Mouse (Mus musculus): ENCODE results near the gene Mettl7a3. TPM values are rescaled to one million over a fixed set of nuclear protein-coding genes. Genes with fewer than 3 reads are reported as not detected.
"Not testable (repeated sequence)": the region's sequence is repeated elsewhere in the genome, so short reads cannot be mapped to it uniquely, and the experiment has no call there.

Mettl7a3 gene
- polyA plus RNA-seq, 1 experiment, result 0.11 TPM

DNA sequence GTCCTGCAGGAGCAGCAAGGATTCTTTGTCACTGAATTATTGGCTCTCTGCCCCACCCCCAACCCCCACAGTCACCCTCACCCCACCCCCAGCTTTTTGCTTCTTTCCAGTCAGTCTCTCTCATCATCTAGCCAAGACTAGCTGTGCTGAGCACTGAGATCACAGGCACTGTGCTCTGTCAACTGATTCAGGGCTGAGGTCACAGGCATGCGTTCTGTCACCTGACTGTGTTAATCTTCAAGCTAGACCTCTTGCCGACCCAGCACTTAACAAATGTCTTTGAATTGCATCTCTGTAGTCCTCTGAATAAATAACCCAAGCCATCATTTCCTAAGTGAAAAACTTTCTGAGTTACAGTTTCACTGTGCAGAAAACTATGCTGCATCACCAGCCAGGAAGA lies 14.8 kb downstream of the Mettl7a3 start:
- WGBS, result 30% methylated on average over 2 of the region's 2 CpGs
- Histone ChIP-seq H3K36me3 (ENCODE audit: control insufficient read depth, insufficient read depth, low read length) (no peaks in the 10 kb centered on the region), H3K27me3 (replicated peaks; ENCODE audit: control insufficient read depth, insufficient read depth, low read length) (no peaks in the 10 kb centered on the region), H3K4me1 (ENCODE audit: control insufficient read depth, insufficient read depth, low read length) (peaks cover 21% of the 10 kb centered on the region), H3K4me3 (ENCODE audit: insufficient read depth, low read depth, low read length) (no peak overlapping the region), H3K27ac (ENCODE audit: insufficient read depth, low read depth, low read length) (peak overlapping the region; percentile 81)
- peak; percentile 94 for DNase-seq
- TF ChIP-seq CTCF (conservative IDR thresholded peaks at IDR 0.05; ENCODE audit: insufficient read depth, insufficient read length, low read depth, low read length) (no peak), POLR2A (IDR thresholded peaks at IDR 0.05; ENCODE audit: low read depth, low read length) (no peak)

DNA sequence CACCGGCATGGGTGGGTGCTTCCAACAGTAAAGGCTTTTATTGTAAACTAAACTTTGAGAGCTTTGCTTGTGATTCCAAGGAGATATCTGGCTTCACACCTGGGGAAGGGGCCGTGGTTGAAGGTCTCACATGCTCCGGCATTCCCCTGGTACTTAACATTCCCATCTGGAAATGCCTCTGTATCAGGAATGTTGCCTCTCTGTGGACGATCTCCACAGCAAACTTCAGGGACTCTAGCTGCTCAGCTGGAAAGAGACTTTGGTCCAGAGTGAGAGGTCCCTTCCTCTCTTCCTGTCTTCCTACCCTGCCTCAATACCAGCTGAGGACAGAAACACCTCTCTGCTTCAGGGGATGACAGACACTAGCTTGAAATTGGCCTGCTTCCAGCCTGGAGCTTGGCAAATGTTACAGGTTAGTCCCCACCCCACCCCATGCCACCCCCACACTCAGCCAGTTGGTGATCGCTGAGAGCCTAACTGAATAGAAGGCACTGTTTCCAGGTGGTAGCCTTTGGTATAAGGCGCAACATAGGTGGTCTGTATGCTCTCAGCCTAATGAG lies 16.9 kb downstream of the Mettl7a3 start:
- Histone ChIP-seq H3K27ac (ENCODE audit: insufficient read depth, low read depth, low read length) (peak overlapping the region; percentile 21), H3K36me3 (ENCODE audit: control insufficient read depth, insufficient read depth, low read length) (no peaks in the 10 kb centered on the region), H3K4me3 (ENCODE audit: insufficient read depth, low read depth, low read length) (no peak overlapping the region), H3K4me1 (ENCODE audit: control insufficient read depth, insufficient read depth, low read length) (peaks cover 14% of the 10 kb centered on the region), H3K27me3 (replicated peaks; ENCODE audit: control insufficient read depth, insufficient read depth, low read length) (no peaks in the 10 kb centered on the region)
- peak; percentile 37 for DNase-seq
- WGBS, result 50% methylated on average over 6 of the region's 6 CpGs
- TF ChIP-seq POLR2A (IDR thresholded peaks at IDR 0.05; ENCODE audit: low read depth, low read length), result no peak
- TF ChIP-seq CTCF (conservative IDR thresholded peaks at IDR 0.05; ENCODE audit: insufficient read depth, insufficient read length, low read depth, low read length), result no peak

DNA sequence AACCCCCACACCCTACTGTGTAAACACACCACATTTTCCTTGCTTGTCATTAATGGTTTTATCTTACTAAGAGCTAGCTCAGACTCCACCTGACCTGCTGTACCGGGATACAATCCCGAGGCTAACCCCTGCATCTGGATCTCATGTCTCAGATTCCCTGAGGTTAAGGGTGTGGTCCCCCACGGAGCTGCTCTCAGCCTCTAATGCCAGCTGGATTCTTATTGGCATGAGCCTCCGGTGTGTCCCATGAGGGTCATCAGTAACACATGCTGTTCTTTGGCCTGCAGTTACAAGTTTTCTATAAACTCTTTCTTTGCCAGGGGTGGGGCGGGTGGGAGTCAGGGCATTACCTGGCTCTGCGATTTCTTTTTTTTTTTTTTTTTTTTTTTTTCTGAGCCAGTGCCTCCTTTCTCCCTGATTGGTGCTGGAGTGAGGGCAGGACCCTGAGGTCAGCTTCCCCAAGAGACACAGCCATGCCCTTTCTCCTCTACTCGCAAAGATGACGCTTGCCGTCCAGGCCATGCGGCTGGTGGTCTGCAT lies 18.1 kb downstream of the Mettl7a3 start, which contains the start of the genes Methig1 and Mettl7a2:
Gene Methig1, plus strand, starts transcription at position 439 of the 540 bp plus-strand sequence.
Gene Mettl7a2, plus strand, starts transcription at position 490 of the 540 bp plus-strand sequence.
- H3K27ac ChIP-seq (ENCODE audit: insufficient read depth, low read depth, low read length), result peak within 1 kb of the TSS; percentile 46; the same call in 1 of the 2 replicates
- WGBS, result 73% methylated on average over 10 of the region's 10 CpGs
- TF ChIP-seq CTCF (conservative IDR thresholded peaks at IDR 0.05; ENCODE audit: insufficient read depth, insufficient read length, low read depth, low read length), result no peak
- peak; percentile 18 for TF ChIP-seq POLR2A (IDR thresholded peaks at IDR 0.05; ENCODE audit: low read depth, low read length)

DNA sequence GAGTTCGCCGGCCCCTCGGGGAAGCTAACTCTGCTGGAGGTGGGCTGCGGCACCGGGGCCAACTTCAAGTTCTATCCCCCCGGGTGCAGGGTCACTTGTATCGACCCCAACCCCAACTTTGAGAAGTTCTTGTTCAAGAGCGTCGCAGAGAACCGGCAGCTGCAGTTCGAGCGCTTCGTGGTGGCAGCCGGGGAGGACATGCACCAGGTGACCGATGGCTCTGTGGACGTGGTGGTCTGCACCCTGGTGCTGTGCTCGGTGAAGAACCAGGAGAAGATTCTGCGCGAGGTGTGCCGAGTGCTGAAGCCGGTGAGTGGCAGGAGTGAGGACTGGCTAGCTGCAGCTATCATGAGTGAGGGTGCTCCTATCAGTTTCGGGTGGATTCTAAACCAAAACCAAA lies 18.7 kb downstream of the Mettl7a3 start:
- Histone ChIP-seq H3K4me1 (ENCODE audit: control insufficient read depth, insufficient read depth, low read length) (peaks cover 12% of the 10 kb centered on the region), H3K4me3 (ENCODE audit: insufficient read depth, low read depth, low read length) (peak overlapping the region; percentile 21; the same call in 1 of the 2 replicates)
- DNase-seq; H3K27me3 ChIP-seq (replicated peaks; ENCODE audit: control insufficient read depth, insufficient read depth, low read length); H3K27ac ChIP-seq (ENCODE audit: insufficient read depth, low read depth, low read length); H3K36me3 ChIP-seq (ENCODE audit: control insufficient read depth, insufficient read depth, low read length): not testable (repeated sequence)
- WGBS, result 83% methylated on average over 22 of the region's 22 CpGs

More for the DNA sequence above, 18.1 kb downstream of the Mettl7a3 start, which contains the start of the genes Methig1 and Mettl7a2:
- H3K4me1 ChIP-seq (ENCODE audit: control insufficient read depth, insufficient read depth, low read length), result peaks cover 12% of the 10 kb centered on the region
- peak; percentile 37 for DNase-seq
- H3K27me3 ChIP-seq (replicated peaks; ENCODE audit: control insufficient read depth, insufficient read depth, low read length), result no peaks in the 10 kb centered on the region
- no peaks in the 10 kb centered on the region for H3K36me3 ChIP-seq (ENCODE audit: control insufficient read depth, insufficient read depth, low read length)
- peak within 1 kb of the TSS; percentile 21; the same call in 1 of the 2 replicates for H3K4me3 ChIP-seq (ENCODE audit: insufficient read depth, low read depth, low read length)

DNA sequence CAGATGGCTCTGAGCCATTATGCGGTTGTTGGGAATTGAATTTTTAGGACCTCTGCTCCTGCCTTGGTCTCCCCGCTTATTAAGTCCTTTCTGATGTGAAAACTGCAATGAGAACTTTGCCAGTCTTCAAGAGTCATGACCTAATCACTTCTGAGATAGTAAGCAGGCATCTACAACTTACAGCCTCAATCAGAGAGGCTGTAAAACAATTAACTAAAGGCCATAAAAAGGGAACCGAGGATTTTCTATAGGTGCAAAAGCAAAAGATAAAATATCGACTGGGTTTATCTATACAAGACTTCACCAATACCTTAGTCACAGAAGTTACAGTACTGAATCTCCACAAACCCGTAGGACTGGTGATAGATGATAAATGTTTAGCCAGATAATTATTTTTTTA lies 21.1 kb downstream of the Mettl7a3 start:
- H3K36me3 ChIP-seq (ENCODE audit: control insufficient read depth, insufficient read depth, low read length), result no peaks in the 10 kb centered on the region
- TF ChIP-seq CTCF (conservative IDR thresholded peaks at IDR 0.05; ENCODE audit: insufficient read depth, insufficient read length, low read depth, low read length), result no peak
- TF ChIP-seq POLR2A (IDR thresholded peaks at IDR 0.05; ENCODE audit: low read depth, low read length), result no peak
- H3K27ac ChIP-seq (ENCODE audit: insufficient read depth, low read depth, low read length), result no peak overlapping the region
- DNase-seq, result no peak
- no peaks in the 10 kb centered on the region for H3K27me3 ChIP-seq (replicated peaks; ENCODE audit: control insufficient read depth, insufficient read depth, low read length)
- WGBS, result 70% methylated on average over 5 of the region's 5 CpGs
- peaks cover 3% of the 10 kb centered on the region; the same call in 1 of the 2 replicates for H3K4me1 ChIP-seq (ENCODE audit: control insufficient read depth, insufficient read depth, low read length)
- H3K4me3 ChIP-seq (ENCODE audit: insufficient read depth, low read depth, low read length), result no peak overlapping the region

DNA sequence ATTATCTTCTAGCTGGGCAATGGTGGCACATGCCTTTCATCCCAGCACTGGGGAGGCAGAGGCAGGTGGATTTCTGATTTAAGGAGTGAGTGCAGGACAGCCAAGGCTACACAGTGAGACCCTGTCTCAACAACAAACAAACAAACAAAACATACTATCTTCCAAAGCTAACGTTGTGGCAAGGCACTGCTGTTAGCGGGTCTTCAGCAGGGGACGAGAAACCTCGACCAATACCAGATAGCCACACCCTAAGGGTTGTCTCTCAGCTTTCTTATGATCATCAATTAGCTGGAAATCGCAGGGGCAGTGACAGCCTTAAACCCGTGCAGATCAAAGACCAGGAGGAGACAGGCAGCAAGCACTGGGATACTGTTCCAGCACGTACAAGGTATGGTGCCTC lies 29.5 kb downstream of the Mettl7a3 start, which contains the start of gene Higd1c:
Gene Higd1c, plus strand, starts transcription at position 301 of the 400 bp plus-strand sequence.
- WGBS, result 71% methylated on average over 7 of the region's 7 CpGs
- Histone ChIP-seq H3K36me3 (ENCODE audit: control insufficient read depth, insufficient read depth, low read length) (no peaks in the 10 kb centered on the region), H3K4me1 (ENCODE audit: control insufficient read depth, insufficient read depth, low read length) (no peaks in the 10 kb centered on the region), H3K27ac (ENCODE audit: insufficient read depth, low read depth, low read length) (no peak within 1 kb of the TSS), H3K27me3 (replicated peaks; ENCODE audit: control insufficient read depth, insufficient read depth, low read length) (no peaks in the 10 kb centered on the region), H3K4me3 (ENCODE audit: insufficient read depth, low read depth, low read length) (no peak within 1 kb of the TSS)
- no peak for TF ChIP-seq CTCF (conservative IDR thresholded peaks at IDR 0.05; ENCODE audit: insufficient read depth, insufficient read length, low read depth, low read length)
- TF ChIP-seq POLR2A (IDR thresholded peaks at IDR 0.05; ENCODE audit: low read depth, low read length), result no peak
- DNase-seq, result no peak

DNA sequence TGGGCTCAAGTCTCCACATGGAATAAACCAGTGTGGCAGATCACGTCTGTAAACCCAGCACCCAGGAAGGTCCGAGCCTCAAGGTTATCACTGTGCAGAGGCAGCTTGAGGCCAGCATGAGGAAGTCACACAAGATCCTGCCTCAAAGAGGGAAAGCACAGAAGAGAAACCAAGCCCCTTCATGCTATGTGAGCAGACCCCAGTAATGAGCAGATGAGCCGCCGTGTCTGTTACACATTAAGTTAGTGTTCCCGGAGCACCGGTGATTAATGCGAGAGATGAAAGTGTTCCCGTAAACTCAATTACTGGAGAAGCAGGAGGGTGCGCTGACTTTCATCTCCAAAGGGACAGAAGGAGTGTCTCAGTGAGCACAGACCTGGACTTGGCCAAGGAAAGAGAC lies 31.2 kb downstream of the Mettl7a3 start:
- H3K4me1 ChIP-seq (ENCODE audit: control insufficient read depth, insufficient read depth, low read length); DNase-seq; H3K27me3 ChIP-seq (replicated peaks; ENCODE audit: control insufficient read depth, insufficient read depth, low read length); H3K27ac ChIP-seq (ENCODE audit: insufficient read depth, low read depth, low read length); H3K4me3 ChIP-seq (ENCODE audit: insufficient read depth, low read depth, low read length); H3K36me3 ChIP-seq (ENCODE audit: control insufficient read depth, insufficient read depth, low read length): not testable (repeated sequence)
- WGBS, result 57% methylated on average over 9 of the region's 9 CpGs
